Mouse (Mus musculus): ENCODE data around the gene Ampd2. TPM values are rescaled to one million over a fixed set of nuclear protein-coding genes. Genes with fewer than 3 reads are reported as not detected.

The Ampd2 gene
- polyA plus RNA-seq (2015; fragmentation: Nextera tagmentation; extraction: Ambion mirVana), result 64.1 and 66.9 TPM in 2 replicates

DNA sequence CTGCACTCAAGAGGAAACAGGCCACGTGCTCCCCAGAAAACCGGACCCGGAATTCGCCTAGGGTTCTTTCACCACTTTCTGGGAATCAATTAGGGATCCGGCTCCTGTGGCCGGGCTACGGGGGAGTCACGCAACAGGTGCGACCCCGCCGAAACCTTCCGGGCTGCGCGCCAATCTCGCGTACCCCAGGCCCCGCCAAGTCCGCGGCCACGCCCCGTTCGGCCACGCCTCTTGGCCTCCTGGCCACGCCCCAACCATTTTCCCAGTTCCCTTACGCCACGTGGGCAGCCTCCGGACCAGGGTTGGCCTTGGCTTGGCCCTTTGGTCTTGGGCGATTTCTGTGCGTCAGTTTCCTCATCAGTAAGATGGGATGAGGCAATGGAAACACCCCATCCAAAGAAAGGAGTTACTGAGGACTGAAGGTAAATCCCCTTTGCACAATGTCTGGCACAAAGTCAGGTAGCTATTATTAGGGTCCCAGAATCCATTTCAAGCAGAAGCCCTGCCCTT is at the start of gene Ampd2:
Gene Ampd2 (minus strand): TSS at position 182 of the 510 bp plus-strand sequence.
- Histone ChIP-seq H3K4me2 (peak within 1 kb of the TSS; percentile 100), H3K4me3 (replicated peaks) (peak within 1 kb of the TSS; percentile 56), H3K27me3 (replicated peaks) (no peaks in the 10 kb centered on the region), H3K4me1 (peaks cover 52% of the 10 kb centered on the region), H3K36me3 (no peaks in the 10 kb centered on the region), H3K9me3 (replicated peaks) (no peaks in the 10 kb centered on the region), H3K27ac (replicated peaks) (peak within 1 kb of the TSS; percentile 83), H3K9ac (replicated peaks) (peak within 1 kb of the TSS; percentile 70)
- WGBS, result under 1% methylated on average over 29 of the region's 29 CpGs
- ATAC-seq (ENCODE audit: low FRiP score), result no peak

DNA sequence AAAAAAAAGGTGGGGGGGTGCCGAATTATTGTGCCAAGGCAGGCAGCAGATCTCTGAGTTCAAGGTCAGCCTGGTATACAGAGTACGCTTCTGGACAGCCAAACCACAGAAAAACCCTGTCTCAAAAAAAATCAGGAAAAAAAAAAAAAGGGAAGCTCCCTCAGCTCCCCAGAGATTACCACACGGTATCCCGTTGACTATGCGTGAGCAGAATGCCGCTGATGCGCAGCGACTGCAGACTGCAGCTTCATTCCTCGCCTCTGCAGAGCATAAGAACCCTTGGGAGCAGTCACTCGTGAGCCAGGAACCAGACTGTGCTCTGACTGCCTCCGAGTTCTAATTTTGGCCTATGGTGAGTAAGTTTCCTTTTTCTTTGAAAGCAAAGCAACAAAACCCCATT is 48.2 kb upstream of the Ampd2 start:
- 33% methylated on average over 11 of the region's 11 CpGs for WGBS
- Histone ChIP-seq H3K9ac (replicated peaks) (no peak overlapping the region; the same call in 1 of the 2 replicates), H3K9me3 (replicated peaks) (no peaks in the 10 kb centered on the region), H3K27me3 (replicated peaks) (no peaks in the 10 kb centered on the region), H3K4me2 (0 out of 2 replicates have a peak overlapping the region, but pooled peaks have one; percentile 1), H3K4me1 (peaks cover 22% of the 10 kb centered on the region), H3K36me3 (no peaks in the 10 kb centered on the region), H3K4me3 (replicated peaks) (no peak overlapping the region), H3K27ac (replicated peaks) (no peak overlapping the region)
- peak; percentile 61; the same call in 1 of the 2 replicates for ATAC-seq (ENCODE audit: low FRiP score)

DNA sequence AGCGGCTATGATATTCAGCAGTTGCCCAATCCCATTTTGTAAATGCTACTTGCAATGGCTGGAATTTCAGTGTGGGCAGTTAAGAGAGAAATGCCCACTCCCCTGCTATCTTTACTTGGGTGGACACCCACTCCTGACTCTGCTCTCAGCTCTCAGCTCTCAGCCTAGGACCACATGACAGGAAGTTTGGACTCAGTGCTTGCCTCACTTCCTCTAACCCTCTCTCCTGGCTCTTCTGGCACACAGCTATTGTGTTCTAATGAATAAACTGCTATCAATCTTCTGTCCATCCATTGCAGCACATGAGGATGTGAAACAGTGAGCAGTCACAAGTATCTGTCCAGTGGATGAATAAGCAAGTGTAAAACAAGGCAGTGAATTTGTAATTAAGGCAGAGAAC is 46.0 kb upstream of the Ampd2 start:
- Histone ChIP-seq H3K36me3 (no peaks in the 10 kb centered on the region), H3K4me2 (no peak overlapping the region), H3K9ac (replicated peaks) (no peak overlapping the region), H3K27me3 (replicated peaks) (no peaks in the 10 kb centered on the region), H3K4me1 (peaks cover 33% of the 10 kb centered on the region), H3K4me3 (replicated peaks) (no peak overlapping the region), H3K27ac (replicated peaks) (no peak overlapping the region), H3K9me3 (replicated peaks) (no peaks in the 10 kb centered on the region)
- 89% methylated on average over 1 of the region's 1 CpGs for WGBS
- ATAC-seq (ENCODE audit: low FRiP score), result no peak

DNA sequence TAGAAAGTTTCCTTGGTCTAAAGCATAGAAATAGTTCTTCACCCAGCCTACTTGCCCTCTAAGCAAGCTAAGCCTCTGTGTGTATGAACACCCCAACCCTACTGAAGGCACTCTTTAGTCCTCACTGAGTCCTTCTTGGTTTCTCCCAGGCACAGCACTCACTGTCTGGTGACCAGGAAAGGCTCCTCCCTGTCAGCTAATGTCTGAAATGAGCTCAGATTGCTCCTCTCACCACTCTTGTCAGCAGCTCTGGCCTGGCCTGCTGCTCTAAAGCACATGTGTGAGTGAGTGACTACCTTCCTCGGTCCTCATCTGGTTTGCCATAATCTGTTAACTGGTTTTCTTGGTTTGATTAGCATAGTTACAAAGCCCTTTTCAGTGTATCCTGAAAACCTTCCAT is 45.4 kb upstream of the Ampd2 start:
- Histone ChIP-seq H3K27ac (replicated peaks) (no peak overlapping the region), H3K27me3 (replicated peaks) (no peaks in the 10 kb centered on the region), H3K4me2 (no peak overlapping the region), H3K9ac (replicated peaks) (no peak overlapping the region), H3K4me1 (peaks cover 33% of the 10 kb centered on the region), H3K9me3 (replicated peaks) (no peaks in the 10 kb centered on the region), H3K4me3 (replicated peaks) (no peak overlapping the region), H3K36me3 (no peaks in the 10 kb centered on the region)
- ATAC-seq (ENCODE audit: low FRiP score), result no peak
- 80% methylated on average over 1 of the region's 1 CpGs for WGBS

DNA sequence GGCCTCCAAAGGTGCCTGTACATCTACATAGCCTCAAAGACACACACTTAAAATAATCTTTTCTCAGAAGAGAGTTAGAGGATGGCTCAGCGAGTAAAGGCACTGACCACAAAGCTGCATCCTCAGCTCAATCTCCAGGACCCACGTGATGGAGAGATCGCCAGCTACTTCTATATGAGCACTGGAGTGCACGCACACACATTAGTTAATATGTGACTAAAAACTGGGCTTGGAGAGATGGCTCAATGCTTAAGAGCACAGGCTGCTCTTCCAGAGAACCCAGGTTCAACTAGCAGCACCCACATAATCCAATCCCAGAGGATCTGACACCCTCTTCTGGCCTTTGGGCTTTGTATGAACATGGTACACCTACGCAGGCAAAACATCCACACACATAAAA is 44.8 kb upstream of the Ampd2 start:
- H3K27ac ChIP-seq (replicated peaks), result no peak overlapping the region
- no peaks in the 10 kb centered on the region for H3K27me3 ChIP-seq (replicated peaks)
- no peak overlapping the region for H3K9ac ChIP-seq (replicated peaks)
- WGBS, result 92% methylated on average over 5 of the region's 5 CpGs
- H3K36me3 ChIP-seq, result no peaks in the 10 kb centered on the region
- no peak overlapping the region for H3K4me2 ChIP-seq
- peaks cover 32% of the 10 kb centered on the region for H3K4me1 ChIP-seq
- no peak for ATAC-seq (ENCODE audit: low FRiP score)
- no peak overlapping the region for H3K4me3 ChIP-seq (replicated peaks)
- H3K9me3 ChIP-seq (replicated peaks), result no peaks in the 10 kb centered on the region

DNA sequence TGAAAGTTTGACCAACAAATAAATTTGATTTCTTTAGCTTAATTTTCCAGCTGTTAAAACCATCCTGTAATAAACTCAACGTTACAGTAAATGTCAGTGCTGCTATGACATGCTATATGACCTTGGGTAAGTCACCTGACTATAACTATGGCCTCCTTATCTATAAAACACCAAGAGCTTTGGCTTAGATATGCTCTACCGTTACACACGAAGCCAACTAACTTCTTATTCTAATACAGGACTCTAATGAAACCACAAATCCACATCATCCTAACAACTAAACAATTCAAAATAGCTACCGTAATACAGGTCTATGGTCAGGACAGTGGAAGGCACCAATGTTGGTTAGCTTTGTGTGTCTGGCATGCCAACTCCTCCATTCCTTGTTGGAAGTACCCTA is 43.4 kb upstream of the Ampd2 start:
- no peak for ATAC-seq (ENCODE audit: low FRiP score)
- 91% methylated on average over 4 of the region's 4 CpGs for WGBS
- Histone ChIP-seq H3K27me3 (replicated peaks) (no peaks in the 10 kb centered on the region), H3K9ac (replicated peaks) (no peak overlapping the region), H3K4me3 (replicated peaks) (no peak overlapping the region), H3K36me3 (no peaks in the 10 kb centered on the region), H3K9me3 (replicated peaks) (no peaks in the 10 kb centered on the region), H3K4me1 (peaks cover 24% of the 10 kb centered on the region), H3K27ac (replicated peaks) (no peak overlapping the region), H3K4me2 (no peak overlapping the region)

DNA sequence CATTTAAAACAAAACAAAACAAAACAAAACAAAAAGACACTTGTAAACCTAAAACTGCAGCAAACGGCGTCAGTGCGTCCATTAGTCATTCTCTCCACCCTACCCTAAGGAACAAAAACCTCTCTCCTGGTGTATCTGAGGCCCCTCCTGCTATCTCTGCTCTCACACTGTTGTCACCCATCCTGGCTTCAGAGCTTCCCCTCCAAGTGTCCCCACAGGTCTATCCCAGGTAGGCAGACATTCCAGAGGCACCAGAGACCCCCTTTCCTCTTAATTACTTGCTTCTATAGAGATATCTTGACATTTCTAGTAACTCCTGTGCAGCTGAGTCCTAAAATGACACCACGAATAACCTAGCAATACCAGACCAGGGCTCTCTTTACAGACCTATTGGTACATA is 42.9 kb upstream of the Ampd2 start:
- H3K27ac ChIP-seq (replicated peaks), result no peak overlapping the region
- H3K4me1 ChIP-seq, result peaks cover 20% of the 10 kb centered on the region; the same call in 1 of the 2 replicates
- 84% methylated on average over 4 of the region's 4 CpGs for WGBS
- no peak overlapping the region for H3K9ac ChIP-seq (replicated peaks)
- ATAC-seq (ENCODE audit: low FRiP score), result no peak
- H3K36me3 ChIP-seq, result no peaks in the 10 kb centered on the region
- H3K9me3 ChIP-seq (replicated peaks), result no peaks in the 10 kb centered on the region
- no peaks in the 10 kb centered on the region for H3K27me3 ChIP-seq (replicated peaks)
- H3K4me3 ChIP-seq (replicated peaks), result no peak overlapping the region
- H3K4me2 ChIP-seq, result no peak overlapping the region

DNA sequence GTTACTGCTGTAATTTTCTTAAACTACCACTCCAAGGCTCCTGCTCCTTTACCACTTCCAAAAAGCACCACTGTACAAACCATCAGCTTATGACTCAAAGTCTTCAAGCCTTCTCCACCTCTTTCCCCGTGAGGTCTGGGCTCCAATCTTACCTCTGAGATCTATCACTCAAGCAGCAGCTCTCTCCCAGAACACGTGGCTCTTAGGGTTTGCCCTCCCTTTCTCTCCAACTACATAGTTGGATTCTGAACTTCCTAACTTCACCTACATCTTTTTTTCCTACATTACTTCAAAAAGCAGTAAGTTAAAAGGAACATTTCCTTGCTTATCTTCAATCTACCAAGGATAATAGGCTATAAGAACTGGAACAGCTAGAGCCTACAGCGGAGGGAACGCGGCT is 42.1 kb upstream of the Ampd2 start:
- no peak overlapping the region for H3K4me3 ChIP-seq (replicated peaks)
- H3K27ac ChIP-seq (replicated peaks), result no peak overlapping the region
- peaks cover 17% of the 10 kb centered on the region; the same call in 1 of the 2 replicates for H3K4me1 ChIP-seq
- no peaks in the 10 kb centered on the region for H3K27me3 ChIP-seq (replicated peaks)
- ATAC-seq (ENCODE audit: low FRiP score), result no peak
- no peaks in the 10 kb centered on the region for H3K9me3 ChIP-seq (replicated peaks)
- no peak overlapping the region for H3K4me2 ChIP-seq
- WGBS, result 84% methylated on average over 5 of the region's 5 CpGs
- H3K36me3 ChIP-seq, result no peaks in the 10 kb centered on the region
- no peak overlapping the region for H3K9ac ChIP-seq (replicated peaks)

DNA sequence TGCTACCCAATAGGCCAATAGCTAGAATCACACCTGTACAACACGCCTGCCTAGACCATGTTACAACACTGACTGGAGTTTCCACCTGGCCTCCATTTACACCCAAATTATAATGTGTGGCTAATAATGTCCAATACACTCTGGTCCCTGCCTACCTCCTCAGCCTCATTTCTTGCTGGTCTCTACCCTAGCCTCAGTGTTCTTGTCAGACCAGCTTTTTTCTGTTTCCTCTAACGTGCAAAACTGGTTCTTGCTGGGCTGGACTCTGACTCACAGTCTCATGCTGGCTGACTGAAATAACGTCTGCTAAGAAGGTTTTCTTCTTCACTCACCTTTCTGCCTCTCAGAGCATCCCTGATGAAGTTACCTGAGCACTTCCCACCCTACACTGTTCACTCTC is 39.9 kb upstream of the Ampd2 start:
- ATAC-seq (ENCODE audit: low FRiP score), result no peak
- WGBS, result 94% methylated on average over 3 of the region's 3 CpGs
- H3K4me2 ChIP-seq, result no peak overlapping the region
- H3K9me3 ChIP-seq (replicated peaks), result no peaks in the 10 kb centered on the region
- H3K4me3 ChIP-seq (replicated peaks), result no peak overlapping the region
- no peak overlapping the region for H3K27ac ChIP-seq (replicated peaks)
- peaks cover 13% of the 10 kb centered on the region for H3K36me3 ChIP-seq
- no peak overlapping the region for H3K9ac ChIP-seq (replicated peaks)
- H3K27me3 ChIP-seq (replicated peaks), result no peaks in the 10 kb centered on the region
- H3K4me1 ChIP-seq, result peaks cover 12% of the 10 kb centered on the region; the same call in 1 of the 2 replicates

DNA sequence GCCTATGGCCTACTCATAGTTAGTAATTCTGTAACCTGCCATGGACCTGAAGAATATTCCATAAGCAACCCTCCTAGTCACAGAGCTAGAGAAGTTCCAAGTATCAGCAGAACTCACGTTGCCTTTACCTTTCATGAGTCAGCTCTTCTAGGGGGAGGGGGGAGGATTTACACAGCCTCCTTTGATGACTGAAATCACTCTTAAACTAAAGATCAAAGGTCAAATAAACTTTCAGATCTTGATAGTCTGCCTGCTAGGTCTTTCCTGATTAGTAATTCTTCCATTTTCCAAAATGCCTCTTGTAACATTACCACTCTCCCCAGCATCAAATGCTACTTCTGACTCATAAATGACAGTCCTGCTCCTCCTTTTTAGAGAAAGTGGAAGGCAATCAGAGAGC is 37.7 kb upstream of the Ampd2 start:
- H3K27ac ChIP-seq (replicated peaks), result no peak overlapping the region
- no peaks in the 10 kb centered on the region for H3K27me3 ChIP-seq (replicated peaks)
- H3K4me2 ChIP-seq, result no peak overlapping the region
- H3K9ac ChIP-seq (replicated peaks), result no peak overlapping the region
- no peak for ATAC-seq (ENCODE audit: low FRiP score)
- H3K4me1 ChIP-seq, result peaks cover 7% of the 10 kb centered on the region; the same call in 1 of the 2 replicates
- H3K36me3 ChIP-seq, result peaks cover 20% of the 10 kb centered on the region
- WGBS, result 63% methylated on average over 1 of the region's 1 CpGs
- H3K9me3 ChIP-seq (replicated peaks), result no peaks in the 10 kb centered on the region
- H3K4me3 ChIP-seq (replicated peaks), result no peak overlapping the region

DNA sequence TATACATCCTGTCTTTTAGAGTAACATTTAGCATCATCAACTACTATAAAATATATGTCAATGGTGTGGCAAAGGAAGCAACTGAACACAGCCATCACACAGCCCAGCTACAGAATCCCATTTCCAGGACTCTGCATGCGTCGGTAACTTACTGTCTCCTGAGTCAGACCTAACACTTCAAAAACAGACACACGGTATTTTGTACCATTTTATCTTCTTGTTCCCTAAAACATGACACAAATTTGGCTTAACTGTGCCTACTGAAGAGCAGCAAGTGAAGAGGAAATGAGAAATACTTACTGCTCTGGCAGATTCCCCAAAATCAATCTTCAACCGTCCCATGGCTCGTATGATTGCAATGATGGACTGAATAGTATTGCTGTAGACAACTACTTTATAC is 36.8 kb upstream of the Ampd2 start:
- H3K27ac ChIP-seq (replicated peaks), result no peak overlapping the region
- no peak for ATAC-seq (ENCODE audit: low FRiP score)
- H3K27me3 ChIP-seq (replicated peaks), result no peaks in the 10 kb centered on the region
- H3K4me2 ChIP-seq, result no peak overlapping the region
- H3K4me3 ChIP-seq (replicated peaks), result no peak overlapping the region
- no peaks in the 10 kb centered on the region for H3K9me3 ChIP-seq (replicated peaks)
- H3K9ac ChIP-seq (replicated peaks), result no peak overlapping the region
- H3K4me1 ChIP-seq, result no peaks in the 10 kb centered on the region
- WGBS, result 93% methylated on average over 5 of the region's 5 CpGs
- H3K36me3 ChIP-seq, result peaks cover 27% of the 10 kb centered on the region

DNA sequence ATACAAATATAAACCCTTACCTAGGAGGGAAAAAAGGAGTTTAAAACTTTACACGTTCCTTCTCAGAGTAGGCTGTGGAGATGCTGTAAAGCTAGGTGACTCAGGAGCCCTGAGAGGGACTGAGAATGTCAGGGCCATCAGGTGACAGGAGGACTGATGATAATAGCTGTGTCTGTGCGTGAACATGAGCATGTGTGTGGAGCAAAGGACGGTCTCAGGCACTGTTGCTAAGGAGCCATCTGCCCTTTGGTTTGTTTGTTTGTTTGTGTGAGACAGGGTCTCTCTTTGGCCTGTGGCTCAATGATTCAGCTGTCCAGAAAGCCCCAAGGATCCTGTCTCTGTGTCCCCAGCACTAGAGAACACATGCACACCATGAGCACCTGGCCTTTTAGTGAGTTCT is 34.6 kb upstream of the Ampd2 start:
- Histone ChIP-seq H3K4me2 (no peak overlapping the region), H3K4me3 (replicated peaks) (no peak overlapping the region), H3K9ac (replicated peaks) (no peak overlapping the region), H3K27me3 (replicated peaks) (no peaks in the 10 kb centered on the region), H3K36me3 (peaks cover 38% of the 10 kb centered on the region), H3K9me3 (replicated peaks) (no peaks in the 10 kb centered on the region), H3K27ac (replicated peaks) (no peak overlapping the region), H3K4me1 (no peaks in the 10 kb centered on the region)
- ATAC-seq (ENCODE audit: low FRiP score), result no peak
- WGBS, result 79% methylated on average over 3 of the region's 3 CpGs

Data from neural tube, embryonic 15.5 days (tissue).